Mouse (Mus musculus) kidney, postnatal 25 days (tissue): ENCODE measurements around the gene Asap3.

ENCODE experiments used
- DNase-seq, 2 experiments: peaks; one replicate each; pipeline ENCODE4 v3.0.0; 2021; ENCODE audit warnings: mixed read lengths in 2 of 2

Gene Asap3

GRCm38 (mm10) chr4:136261912-136262311 is 55.7 kb downstream of the Asap3 start:
- DNase-seq, result peak; percentile 58 to 83

GRCm38 (mm10) chr4:136263555-136263954 is 57.4 kb downstream of the Asap3 start:
- no peak for DNase-seq

DNA sequence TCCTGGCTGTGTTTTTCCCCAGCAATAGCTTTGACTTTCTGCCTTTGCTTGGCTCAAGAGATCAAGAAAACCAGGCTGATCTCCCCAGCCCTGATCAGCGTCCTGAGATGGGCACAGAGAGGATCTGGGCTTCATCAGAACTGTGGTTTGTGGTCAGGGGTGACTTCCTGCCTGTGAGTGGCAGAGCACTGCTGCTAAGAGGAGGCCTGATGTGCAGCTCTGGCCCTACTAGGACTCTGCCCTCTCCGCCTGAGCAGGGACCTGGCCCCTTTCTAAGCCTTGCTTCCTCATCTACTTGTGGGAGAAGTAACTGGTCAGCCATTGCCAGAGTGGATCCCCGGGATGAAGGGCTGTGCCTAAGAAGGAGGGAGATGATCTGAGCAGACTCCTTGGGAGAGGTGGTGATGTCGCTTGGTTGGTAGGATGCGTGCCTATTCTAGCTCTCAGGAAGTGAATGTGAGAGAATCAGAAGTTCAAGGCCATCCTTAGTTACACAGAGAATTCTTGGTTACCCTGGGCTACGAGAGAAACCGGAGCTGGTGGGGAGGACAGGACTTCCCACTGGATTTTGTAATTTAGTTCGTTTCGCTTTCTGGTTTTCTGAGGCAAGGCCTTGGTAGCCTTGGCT is 60.7 kb downstream of the Asap3 start:
- DNase-seq, result no peak

DNA sequence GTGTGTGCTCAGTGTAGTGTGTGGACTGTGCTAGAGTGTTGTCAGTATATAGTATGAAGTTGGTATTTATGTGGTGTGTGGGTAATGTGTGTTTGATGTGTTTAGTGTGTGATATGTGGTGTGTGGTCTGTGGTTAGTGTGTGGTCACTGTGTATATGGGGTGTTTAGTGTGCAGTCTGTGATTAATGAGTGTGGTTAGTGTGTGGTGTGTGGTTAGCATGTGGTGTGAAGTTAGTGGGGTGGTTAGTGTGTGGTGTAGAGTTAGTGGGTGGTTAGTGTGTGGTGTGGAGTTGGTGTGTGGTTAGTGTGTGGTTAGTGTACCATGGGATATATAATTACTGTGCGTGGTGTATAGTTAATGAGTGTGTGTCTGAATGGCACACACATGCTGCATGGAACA is 62.7 kb downstream of the Asap3 start:
- DNase-seq, result no peak

DNA sequence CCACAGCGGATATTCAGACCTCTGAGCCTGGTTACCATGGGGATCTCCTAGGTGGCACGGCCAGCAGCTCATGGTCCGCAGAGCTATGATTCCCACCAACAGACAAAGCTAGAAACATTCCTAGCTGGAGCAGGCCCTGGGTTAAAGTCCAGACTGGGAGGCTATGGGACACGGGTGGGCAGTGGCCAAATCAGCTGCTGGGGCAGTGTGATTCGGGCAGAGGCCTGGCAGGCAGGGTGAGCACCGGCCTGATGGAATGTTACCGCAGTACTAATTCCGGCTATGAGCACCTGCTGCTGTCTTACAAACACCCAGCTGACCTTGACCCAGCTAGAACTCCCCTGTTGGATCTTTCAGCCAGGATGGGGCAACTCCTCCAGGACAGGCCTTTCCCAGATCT is 64.5 kb downstream of the Asap3 start:
- DNase-seq, result peak; percentile 44 to 81

DNA sequence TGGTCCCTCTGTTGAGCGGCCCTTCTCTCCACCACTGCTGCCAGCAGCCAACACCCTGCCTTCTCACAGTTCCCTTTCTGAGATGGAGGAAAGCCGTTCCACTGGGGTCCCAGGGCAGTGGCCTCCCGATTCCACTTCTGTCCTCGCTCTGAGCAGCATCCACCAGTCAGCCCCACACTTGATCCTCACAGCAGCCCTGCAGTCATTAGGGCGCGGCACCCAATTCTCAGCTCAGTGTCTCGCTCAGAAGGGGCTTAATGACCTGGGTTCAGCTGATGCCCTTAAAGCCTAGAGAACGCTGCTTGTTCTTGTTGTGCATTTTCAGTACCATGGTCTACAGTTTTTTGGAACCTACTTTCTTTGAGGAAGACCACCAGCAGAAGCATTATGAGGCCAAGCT is 74.9 kb downstream of the Asap3 start:
- no peak for DNase-seq

DNA sequence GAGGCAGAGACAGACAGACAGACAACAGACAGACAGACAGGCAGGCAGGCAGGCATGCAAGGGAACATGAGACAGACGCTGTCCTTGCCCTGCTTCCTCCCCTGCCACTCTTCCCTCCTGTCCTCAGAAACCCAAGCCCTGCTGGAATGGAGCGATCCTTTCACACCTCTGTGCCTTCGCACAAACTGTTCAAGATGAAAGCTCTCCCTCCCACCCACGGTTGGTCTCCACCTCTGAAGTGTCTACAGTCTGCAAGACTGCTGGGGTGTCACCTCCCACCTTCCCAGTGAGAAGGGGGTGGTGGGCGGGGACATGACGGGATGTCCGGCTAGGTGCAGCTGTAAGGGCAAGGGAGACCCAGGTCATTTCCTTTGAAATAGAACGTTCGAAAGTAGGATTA is 75.4 kb downstream of the Asap3 start:
- no peak for DNase-seq

DNA sequence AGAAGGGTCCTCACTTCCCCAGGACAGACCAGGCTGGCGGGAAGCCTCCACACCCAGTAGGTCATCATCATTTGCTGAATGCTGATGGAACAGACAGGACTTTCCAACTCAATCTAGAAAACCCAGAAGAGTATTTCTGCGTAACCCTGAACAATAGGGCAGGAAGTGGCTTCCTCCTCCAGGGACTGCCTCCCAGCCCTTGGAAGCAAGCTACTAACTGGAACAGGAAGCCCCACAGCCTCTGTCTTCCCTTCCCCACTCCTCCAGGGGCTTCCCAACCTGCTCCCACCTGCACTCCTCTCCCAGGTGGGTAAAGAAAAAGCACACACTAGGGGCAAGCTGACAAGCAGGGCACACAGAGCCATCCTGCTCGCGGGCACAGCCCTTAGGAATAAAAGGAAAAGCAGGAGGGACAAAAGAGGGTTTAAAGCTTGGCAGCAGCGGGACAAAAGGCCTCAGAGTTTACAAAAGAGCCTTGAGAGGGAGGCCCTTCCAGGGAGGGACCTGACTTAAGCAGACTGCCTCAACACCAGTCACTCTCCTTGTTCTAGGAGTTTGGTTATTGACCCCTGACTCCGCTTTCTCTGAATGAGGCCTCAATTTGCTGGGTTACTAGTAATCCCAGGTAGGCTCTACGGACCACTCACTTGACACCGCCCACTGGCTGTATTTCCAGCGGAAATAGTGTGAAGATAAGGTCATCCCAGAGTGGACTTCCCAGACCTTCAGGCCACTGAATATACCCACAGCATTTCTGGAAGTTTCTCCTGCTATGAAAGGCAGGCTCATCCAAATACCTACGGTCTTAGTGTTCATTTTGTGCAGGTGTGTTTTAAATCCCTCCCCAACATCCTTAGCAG is 76.7 kb downstream of the Asap3 start:
- DNase-seq, result peak; percentile 28 to 71

GRCm38 (mm10) chr4:136283783-136284182 is 77.6 kb downstream of the Asap3 start:
- DNase-seq, result no peak

GRCm38 (mm10) chr4:136284455-136284854 is 78.3 kb downstream of the Asap3 start, which contains the start of gene Zfp46:
Zfp46 (plus strand) TSS chr4:136284683.
- DNase-seq, result peak; percentile 87 to 90

- peak in 1 of 2 experiments; percentile 17 for DNase-seq
Measured at GRCm38 (mm10) chr4:136284891-136285290, 78.7 kb downstream of the Asap3 start.

GRCm38 (mm10) chr4:136285348-136285810 is 79.2 kb downstream of the Asap3 start:
- peak; percentile 96 to 99 for DNase-seq

DNA sequence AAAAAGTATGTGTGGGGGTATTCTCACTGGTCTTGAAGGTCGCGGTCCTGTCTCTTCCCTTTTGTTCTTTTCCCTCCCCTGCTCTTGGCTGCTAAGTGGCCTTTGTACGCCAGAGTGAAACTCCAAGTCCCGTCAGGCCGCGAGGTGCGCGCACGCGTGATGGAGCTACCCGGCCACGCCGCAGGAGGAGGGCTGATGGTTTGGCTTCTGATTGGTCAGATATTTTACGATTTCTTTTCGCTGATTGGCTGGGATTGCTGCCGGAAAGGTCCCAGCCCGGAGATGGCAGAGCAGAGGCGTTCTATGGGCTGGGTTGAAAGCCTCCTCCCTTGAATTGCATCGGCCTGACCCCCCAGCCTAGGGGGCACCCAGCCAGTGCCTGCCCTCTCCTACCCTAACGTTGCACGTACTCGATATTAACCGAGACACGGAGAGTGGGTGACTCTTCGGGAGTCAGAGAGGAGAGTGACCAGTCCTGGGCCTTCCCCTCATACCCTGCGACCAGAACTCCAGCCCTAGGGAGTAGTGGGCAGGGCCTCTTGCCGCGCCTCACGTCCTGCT is 79.7 kb downstream of the Asap3 start:
- DNase-seq, result peak; percentile 98 to 99

- DNase-seq, result peak in 1 of 2 experiments; percentile 35
Measured at GRCm38 (mm10) chr4:136289918-136290780, 84.0 kb downstream of the Asap3 start.

- no peak for DNase-seq
Measured at GRCm38 (mm10) chr4:136290781-136291595, 84.8 kb downstream of the Asap3 start.

- DNase-seq, result no peak
Measured at GRCm38 (mm10) chr4:136291692-136292091, 85.5 kb downstream of the Asap3 start.
